Mouse (Mus musculus): ENCODE results near the gene Olfr543. TPM values are rescaled to one million over a fixed set of nuclear protein-coding genes. Genes with fewer than 3 reads are reported as not detected.

Gene Olfr543
- polyA plus RNA-seq, 1 experiment = not detected

GRCm38 (mm10) chr7:102478425-102478824 is 3.1 kb downstream of the Olfr543 start:
- no peak overlapping the region for H3K27ac ChIP-seq (ENCODE audit: control insufficient read depth, insufficient read depth, low read length)
- no peak for TF ChIP-seq POLR2A (IDR thresholded peaks at IDR 0.05; ENCODE audit: control insufficient read depth, extremely low read depth, insufficient read depth, low read length, poor library complexity)
- no peak for TF ChIP-seq CTCF (IDR thresholded peaks at IDR 0.05; ENCODE audit: borderline replicate concordance, control insufficient read depth, extremely low read depth, insufficient read depth, low read length, poor library complexity)
- H3K36me3 ChIP-seq (ENCODE audit: control insufficient read depth, insufficient read depth, low read length) = no peaks in the 10 kb centered on the region
- 93% methylated on average over 4 of the region's 4 CpGs for WGBS
- DNase-seq = no peak
- no peaks in the 10 kb centered on the region for H3K4me1 ChIP-seq (replicated peaks; ENCODE audit: control insufficient read depth, insufficient read depth, low read length)
- H3K27me3 ChIP-seq (ENCODE audit: control insufficient read depth, insufficient read depth, low read length) = no peaks in the 10 kb centered on the region
- no peak overlapping the region for H3K4me3 ChIP-seq (ENCODE audit: control insufficient read depth, insufficient read depth, low read length)

GRCm38 (mm10) chr7:102477377-102477776 is 4.1 kb downstream of the Olfr543 start:
- 95% methylated on average over 11 of the region's 11 CpGs for WGBS

GRCm38 (mm10) chr7:102476601-102477000 is 4.9 kb downstream of the Olfr543 start:
- Histone ChIP-seq H3K36me3 (ENCODE audit: control insufficient read depth, insufficient read depth, low read length) (no peaks in the 10 kb centered on the region), H3K27me3 (ENCODE audit: control insufficient read depth, insufficient read depth, low read length) (no peaks in the 10 kb centered on the region), H3K4me1 (replicated peaks; ENCODE audit: control insufficient read depth, insufficient read depth, low read length) (no peaks in the 10 kb centered on the region), H3K4me3 (ENCODE audit: control insufficient read depth, insufficient read depth, low read length) (no peak overlapping the region), H3K27ac (ENCODE audit: control insufficient read depth, insufficient read depth, low read length) (no peak overlapping the region)
- 97% methylated on average over 5 of the region's 5 CpGs for WGBS
- DNase-seq = no peak
- TF ChIP-seq CTCF (IDR thresholded peaks at IDR 0.05; ENCODE audit: borderline replicate concordance, control insufficient read depth, extremely low read depth, insufficient read depth, low read length, poor library complexity) = no peak
- TF ChIP-seq POLR2A (IDR thresholded peaks at IDR 0.05; ENCODE audit: control insufficient read depth, extremely low read depth, insufficient read depth, low read length, poor library complexity) = no peak

More at GRCm38 (mm10) chr7:102477377-102477776, 4.1 kb downstream of the Olfr543 start:
- no peaks in the 10 kb centered on the region for H3K27me3 ChIP-seq (ENCODE audit: control insufficient read depth, insufficient read depth, low read length)
- DNase-seq = no peak
- no peak overlapping the region for H3K4me3 ChIP-seq (ENCODE audit: control insufficient read depth, insufficient read depth, low read length)
- no peaks in the 10 kb centered on the region for H3K36me3 ChIP-seq (ENCODE audit: control insufficient read depth, insufficient read depth, low read length)
- H3K27ac ChIP-seq (ENCODE audit: control insufficient read depth, insufficient read depth, low read length) = no peak overlapping the region
- TF ChIP-seq POLR2A (IDR thresholded peaks at IDR 0.05; ENCODE audit: control insufficient read depth, extremely low read depth, insufficient read depth, low read length, poor library complexity) (no peak), CTCF (IDR thresholded peaks at IDR 0.05; ENCODE audit: borderline replicate concordance, control insufficient read depth, extremely low read depth, insufficient read depth, low read length, poor library complexity) (no peak)
- H3K4me1 ChIP-seq (replicated peaks; ENCODE audit: control insufficient read depth, insufficient read depth, low read length) = no peaks in the 10 kb centered on the region

GRCm38 (mm10) chr7:102472675-102473074 is 8.8 kb downstream of the Olfr543 start:
- TF ChIP-seq CTCF (IDR thresholded peaks at IDR 0.05; ENCODE audit: borderline replicate concordance, control insufficient read depth, extremely low read depth, insufficient read depth, low read length, poor library complexity) (no peak), POLR2A (IDR thresholded peaks at IDR 0.05; ENCODE audit: control insufficient read depth, extremely low read depth, insufficient read depth, low read length, poor library complexity) (no peak)
- DNase-seq = no peak
- Histone ChIP-seq H3K27ac (ENCODE audit: control insufficient read depth, insufficient read depth, low read length) (no peak overlapping the region), H3K4me3 (ENCODE audit: control insufficient read depth, insufficient read depth, low read length) (no peak overlapping the region), H3K4me1 (replicated peaks; ENCODE audit: control insufficient read depth, insufficient read depth, low read length) (no peaks in the 10 kb centered on the region), H3K36me3 (ENCODE audit: control insufficient read depth, insufficient read depth, low read length) (peaks cover 22% of the 10 kb centered on the region), H3K27me3 (ENCODE audit: control insufficient read depth, insufficient read depth, low read length) (no peaks in the 10 kb centered on the region)
- WGBS = 83% methylated on average over 5 of the region's 5 CpGs

- peaks cover 69% of the 10 kb centered on the region for H3K36me3 ChIP-seq (ENCODE audit: control insufficient read depth, insufficient read depth, low read length)
- no peaks in the 10 kb centered on the region for H3K4me1 ChIP-seq (replicated peaks; ENCODE audit: control insufficient read depth, insufficient read depth, low read length)
These were observed 13.9 kb downstream of the Olfr543 start for GRCm38 (mm10) chr7:102467566-102467965.

GRCm38 (mm10) chr7:102458618-102459380 is 22.7 kb downstream of the Olfr543 start:
- H3K36me3 ChIP-seq (ENCODE audit: control insufficient read depth, insufficient read depth, low read length) = peaks cover 87% of the 10 kb centered on the region

More at GRCm38 (mm10) chr7:102467566-102467965, 13.9 kb downstream of the Olfr543 start:
- Histone ChIP-seq H3K27me3 (ENCODE audit: control insufficient read depth, insufficient read depth, low read length) (no peaks in the 10 kb centered on the region), H3K4me3 (ENCODE audit: control insufficient read depth, insufficient read depth, low read length) (no peak overlapping the region), H3K27ac (ENCODE audit: control insufficient read depth, insufficient read depth, low read length) (no peak overlapping the region)
- 97% methylated on average over 8 of the region's 8 CpGs for WGBS
- TF ChIP-seq CTCF (IDR thresholded peaks at IDR 0.05; ENCODE audit: borderline replicate concordance, control insufficient read depth, extremely low read depth, insufficient read depth, low read length, poor library complexity) (no peak), POLR2A (IDR thresholded peaks at IDR 0.05; ENCODE audit: control insufficient read depth, extremely low read depth, insufficient read depth, low read length, poor library complexity) (no peak)
- no peak for DNase-seq

More at GRCm38 (mm10) chr7:102458618-102459380, 22.7 kb downstream of the Olfr543 start:
- TF ChIP-seq CTCF (IDR thresholded peaks at IDR 0.05; ENCODE audit: borderline replicate concordance, control insufficient read depth, extremely low read depth, insufficient read depth, low read length, poor library complexity) = no peak
- TF ChIP-seq POLR2A (IDR thresholded peaks at IDR 0.05; ENCODE audit: control insufficient read depth, extremely low read depth, insufficient read depth, low read length, poor library complexity) = no peak
- Histone ChIP-seq H3K27ac (ENCODE audit: control insufficient read depth, insufficient read depth, low read length) (no peak overlapping the region), H3K27me3 (ENCODE audit: control insufficient read depth, insufficient read depth, low read length) (no peaks in the 10 kb centered on the region), H3K4me3 (ENCODE audit: control insufficient read depth, insufficient read depth, low read length) (no peak overlapping the region), H3K4me1 (replicated peaks; ENCODE audit: control insufficient read depth, insufficient read depth, low read length) (no peaks in the 10 kb centered on the region)
- 83% methylated on average over 5 of the region's 5 CpGs for WGBS
- no peak for DNase-seq
